Mouse (Mus musculus): ENCODE data around the gene Tnfaip8l1. TPM values are rescaled to one million over a fixed set of nuclear protein-coding genes. Genes with fewer than 3 reads are reported as not detected.
A peak's percentile ranks its signal among the peaks of the same experiment; 100 is the strongest.

Gene Tnfaip8l1
- total RNA-seq, 2 experiments from 2014 or later, result 5.4 to 7.0 TPM

DNA sequence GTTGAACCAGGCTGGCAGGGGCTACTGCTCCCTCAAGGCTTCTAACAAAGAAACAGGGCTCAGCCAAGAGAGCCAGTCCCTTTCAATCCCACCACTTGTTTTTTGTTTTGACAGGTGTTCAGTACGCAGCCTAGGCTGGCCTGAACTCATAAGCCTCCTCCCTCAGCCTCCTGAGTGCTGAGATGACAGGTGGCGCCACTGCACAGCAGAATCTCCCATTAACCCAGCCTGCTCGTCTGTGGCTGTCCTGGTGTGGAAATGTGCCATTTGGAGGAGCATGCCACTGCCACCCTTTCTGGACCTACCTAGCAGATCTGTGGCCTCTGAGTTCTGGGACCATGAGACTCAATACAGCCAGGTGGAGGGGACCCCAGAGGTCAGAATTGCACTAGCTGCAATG is 41.5 kb downstream of the Tnfaip8l1 start:
- no peak for DNase-seq (ENCODE audit: low spot score in 2 of 2)
- Histone ChIP-seq H3K27ac (no peak overlapping the region), H3K4me3 (no peak overlapping the region)
- peak; percentile 50 for TF ChIP-seq CTCF (conservative IDR thresholded peaks at IDR 0.05)

DNA sequence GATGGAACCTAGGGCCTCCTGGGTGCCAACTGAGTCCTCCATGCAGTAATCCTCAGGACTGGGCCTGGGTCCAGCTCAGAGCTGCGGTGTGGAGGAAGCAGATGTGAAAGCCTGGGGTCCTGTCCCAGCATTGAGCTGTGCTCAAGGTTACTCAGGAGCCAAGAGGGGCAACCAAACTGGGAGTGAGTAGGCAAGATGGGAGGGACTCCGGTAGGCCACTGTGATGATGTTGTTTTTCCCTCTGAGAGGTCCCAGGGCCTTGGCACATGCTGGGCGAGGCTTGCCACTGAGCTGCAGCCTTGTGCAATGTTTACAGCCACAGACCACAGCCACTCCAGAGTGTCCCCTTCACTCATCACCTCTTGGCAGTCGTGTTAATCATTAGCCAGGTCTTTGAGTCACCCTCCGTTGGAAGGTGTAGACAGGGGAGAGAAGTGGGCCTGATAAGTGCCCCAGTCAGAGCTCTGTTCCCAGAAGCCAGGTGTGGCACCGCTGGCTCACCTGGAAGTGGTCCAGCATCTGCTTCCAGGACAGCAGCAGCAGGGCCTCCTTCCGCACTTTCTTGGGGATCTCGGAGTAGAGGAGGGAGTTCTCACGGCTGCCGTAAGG is 44.1 kb downstream of the Tnfaip8l1 start:
- Histone ChIP-seq H3K27ac (no peak overlapping the region), H3K4me3 (no peak overlapping the region)
- no peak for DNase-seq (ENCODE audit: low spot score in 2 of 2)
- TF ChIP-seq CTCF (conservative IDR thresholded peaks at IDR 0.05), result no peak

DNA sequence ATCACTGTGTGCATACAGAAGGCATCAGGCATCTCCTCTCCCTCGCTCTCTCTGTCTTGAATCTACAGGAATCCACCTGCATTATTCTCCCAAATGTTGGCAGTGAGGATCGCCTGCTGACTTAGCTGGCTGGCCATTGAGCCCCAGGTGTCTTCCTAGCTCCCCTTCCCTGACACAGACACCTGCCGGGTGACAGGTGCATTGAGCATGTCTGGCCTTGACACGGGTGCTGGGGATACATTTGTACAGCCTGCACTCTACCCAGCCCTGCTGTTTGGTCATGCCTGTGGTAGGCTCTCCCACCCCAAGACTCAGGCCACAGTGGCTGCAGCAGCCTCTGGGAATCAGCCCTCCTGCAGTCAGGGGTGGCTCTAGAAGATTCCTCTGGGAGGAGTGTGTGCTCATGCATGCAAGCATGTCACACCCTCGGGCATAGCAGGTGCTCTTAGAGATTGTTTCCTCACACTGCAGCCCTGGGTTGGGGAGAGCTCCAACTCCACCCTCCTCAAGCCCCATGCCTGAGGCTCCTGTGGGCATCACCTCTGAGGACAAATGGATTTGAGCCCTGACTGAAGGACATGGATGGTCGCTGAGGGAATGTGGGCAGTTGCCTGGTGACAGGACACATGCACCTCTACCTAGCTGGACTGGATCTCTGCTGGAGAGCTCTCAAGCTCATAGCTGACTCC is 44.9 kb downstream of the Tnfaip8l1 start:
- no peak overlapping the region for H3K4me3 ChIP-seq
- TF ChIP-seq CTCF (conservative IDR thresholded peaks at IDR 0.05), result no peak
- no peak overlapping the region for H3K27ac ChIP-seq
- no peak for DNase-seq (ENCODE audit: low spot score in 2 of 2)

DNA sequence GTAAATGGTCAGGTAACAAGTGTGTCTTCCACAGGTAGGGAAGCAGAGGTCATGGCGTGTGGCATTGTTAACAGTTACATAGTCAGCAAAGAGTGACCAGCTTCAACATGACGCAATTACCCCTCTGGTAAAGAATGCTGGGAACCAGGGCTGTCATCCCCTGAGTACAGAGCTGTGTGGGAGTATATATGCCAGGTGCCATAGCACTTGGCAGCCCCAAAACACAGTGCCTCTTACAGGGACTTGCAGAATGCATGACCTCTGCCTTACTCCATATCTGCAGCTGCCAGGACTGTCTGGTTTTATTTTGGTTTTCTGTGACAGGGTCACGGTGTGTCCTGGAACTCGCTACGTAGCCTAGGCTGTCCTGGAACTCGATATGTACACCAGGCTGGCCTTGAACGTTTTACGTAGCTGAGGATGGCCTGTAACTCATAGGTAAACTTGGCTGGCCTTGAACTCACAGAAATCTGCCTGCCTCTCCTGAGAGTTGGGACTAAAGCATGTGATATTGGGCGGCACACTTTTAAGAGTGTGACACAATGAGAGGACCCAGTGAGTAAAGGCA is 45.8 kb downstream of the Tnfaip8l1 start:
- TF ChIP-seq CTCF (conservative IDR thresholded peaks at IDR 0.05), result no peak
- DNase-seq (ENCODE audit: low spot score in 2 of 2), result no peak
- Histone ChIP-seq H3K27ac (no peak overlapping the region), H3K4me3 (no peak overlapping the region)

DNA sequence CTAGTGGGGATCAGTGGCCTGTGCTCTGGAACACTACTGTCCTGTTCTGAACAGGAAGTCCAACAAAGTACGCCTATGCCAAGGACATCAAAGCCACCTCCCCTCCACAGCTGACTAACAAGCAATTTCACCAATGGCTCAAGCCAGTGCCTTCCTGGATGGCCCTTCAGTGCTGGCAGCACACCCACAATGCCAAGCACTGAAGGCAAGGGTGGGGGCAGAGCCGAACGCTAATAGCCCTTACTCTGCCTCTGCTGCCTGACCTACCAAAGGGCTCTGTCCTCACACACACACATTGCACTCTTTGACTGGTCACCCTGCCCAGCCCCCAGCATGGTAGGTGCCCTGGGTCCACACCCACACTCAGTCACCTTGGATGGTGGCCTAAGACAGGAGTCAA is 46.5 kb downstream of the Tnfaip8l1 start:
- TF ChIP-seq CTCF (conservative IDR thresholded peaks at IDR 0.05), result no peak
- no peak for DNase-seq (ENCODE audit: low spot score in 2 of 2)

DNA sequence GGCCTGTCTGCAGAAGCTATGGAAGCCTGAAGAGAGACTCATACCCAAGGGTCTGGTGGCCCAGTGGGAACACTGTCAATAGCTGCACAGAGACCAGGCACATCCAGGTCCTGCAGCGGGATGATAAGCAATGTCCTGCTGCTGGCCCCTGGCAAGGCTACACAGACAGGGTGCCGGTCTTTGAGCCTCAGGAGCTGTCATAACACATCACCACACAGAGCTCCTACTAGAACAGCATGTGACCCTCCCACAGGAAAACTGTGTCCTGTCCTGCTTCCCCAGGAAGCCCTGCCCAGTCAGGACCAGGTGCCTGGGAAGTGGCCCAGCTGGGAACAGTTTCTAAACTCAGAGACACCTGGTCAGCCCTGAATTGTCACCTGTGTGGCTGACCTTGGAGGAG is 48.8 kb downstream of the Tnfaip8l1 start:
- H3K27ac ChIP-seq, result peak overlapping the region; percentile 23; the same call in 1 of the 2 replicates
- no peak for DNase-seq (ENCODE audit: low spot score in 2 of 2)
- TF ChIP-seq CTCF (conservative IDR thresholded peaks at IDR 0.05), result no peak
- no peak overlapping the region for H3K4me3 ChIP-seq

More for the DNA sequence above, 46.5 kb downstream of the Tnfaip8l1 start:
- Histone ChIP-seq H3K27ac (no peak overlapping the region), H3K4me3 (no peak overlapping the region)

DNA sequence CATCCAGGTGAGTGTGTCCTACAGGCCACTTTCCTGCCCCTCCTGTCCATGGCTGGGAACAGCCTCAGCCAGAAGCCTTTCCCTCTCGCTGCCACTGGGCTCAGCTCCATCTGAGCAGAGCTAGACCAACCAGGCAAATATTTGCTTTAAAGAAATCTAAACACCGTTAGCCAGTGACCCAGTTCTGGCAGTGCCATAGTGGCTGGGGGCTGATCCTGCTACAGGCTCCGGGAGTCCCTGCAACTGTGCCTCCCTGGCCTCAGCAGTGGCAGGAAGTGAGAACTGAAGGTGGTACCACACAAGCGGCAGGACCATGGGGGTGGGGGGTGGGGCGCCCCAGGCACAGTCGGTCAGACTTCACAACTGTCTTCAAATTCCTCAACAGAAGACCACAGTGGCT is 50.4 kb downstream of the Tnfaip8l1 start:
- DNase-seq (ENCODE audit: low spot score in 2 of 2), result no peak
- no peak for TF ChIP-seq CTCF (conservative IDR thresholded peaks at IDR 0.05)
- Histone ChIP-seq H3K27ac (no peak overlapping the region), H3K4me3 (no peak overlapping the region)

DNA sequence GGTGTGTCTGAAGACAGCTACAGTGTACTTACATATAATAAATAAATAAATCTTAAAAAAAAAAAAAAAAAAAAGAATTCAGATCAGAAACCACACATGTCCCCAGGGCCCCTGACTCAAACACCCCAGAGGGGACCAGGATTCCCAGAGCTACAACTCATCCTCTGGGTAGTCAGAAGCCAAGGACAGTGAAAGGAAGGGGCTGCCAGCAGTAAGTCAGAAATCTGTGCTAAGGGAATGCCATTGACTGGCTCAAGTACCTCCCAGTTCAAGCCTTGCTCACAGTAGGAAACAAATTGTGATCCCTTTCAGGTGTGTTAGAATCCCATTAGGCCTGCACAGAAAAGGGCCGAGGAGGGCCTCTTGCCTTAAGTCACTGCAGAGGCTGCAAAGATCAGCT is 52.0 kb downstream of the Tnfaip8l1 start:
- TF ChIP-seq CTCF (conservative IDR thresholded peaks at IDR 0.05), result no peak
- Histone ChIP-seq H3K27ac (no peak overlapping the region), H3K4me3 (no peak overlapping the region)
- DNase-seq (ENCODE audit: low spot score in 2 of 2), result no peak

DNA sequence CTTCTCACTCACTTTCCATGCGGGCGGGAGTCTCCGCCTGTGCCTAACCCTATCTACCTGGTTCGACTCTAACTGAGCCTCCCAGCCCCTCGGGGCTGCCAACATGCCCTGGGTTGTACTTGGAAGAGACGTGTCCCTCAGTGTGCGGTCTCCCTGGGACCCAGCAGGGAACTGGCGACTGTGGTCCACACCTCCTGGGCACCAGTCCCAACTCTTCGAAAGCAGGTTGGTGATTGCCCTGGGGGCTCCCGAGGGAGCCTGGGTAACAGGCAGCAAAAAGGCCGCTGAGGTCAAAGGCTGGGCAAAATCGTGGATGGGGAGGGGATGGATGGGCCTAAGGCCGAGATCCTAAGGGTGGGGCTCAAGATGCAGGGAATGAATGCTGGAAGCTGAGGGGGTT is 55.4 kb downstream of the Tnfaip8l1 start:
- Histone ChIP-seq H3K4me3 (peak overlapping the region; percentile 71), H3K27ac (peak overlapping the region; percentile 98)
- DNase-seq (ENCODE audit: low spot score in 2 of 2), result no peak
- no peak for TF ChIP-seq CTCF (conservative IDR thresholded peaks at IDR 0.05)

DNA sequence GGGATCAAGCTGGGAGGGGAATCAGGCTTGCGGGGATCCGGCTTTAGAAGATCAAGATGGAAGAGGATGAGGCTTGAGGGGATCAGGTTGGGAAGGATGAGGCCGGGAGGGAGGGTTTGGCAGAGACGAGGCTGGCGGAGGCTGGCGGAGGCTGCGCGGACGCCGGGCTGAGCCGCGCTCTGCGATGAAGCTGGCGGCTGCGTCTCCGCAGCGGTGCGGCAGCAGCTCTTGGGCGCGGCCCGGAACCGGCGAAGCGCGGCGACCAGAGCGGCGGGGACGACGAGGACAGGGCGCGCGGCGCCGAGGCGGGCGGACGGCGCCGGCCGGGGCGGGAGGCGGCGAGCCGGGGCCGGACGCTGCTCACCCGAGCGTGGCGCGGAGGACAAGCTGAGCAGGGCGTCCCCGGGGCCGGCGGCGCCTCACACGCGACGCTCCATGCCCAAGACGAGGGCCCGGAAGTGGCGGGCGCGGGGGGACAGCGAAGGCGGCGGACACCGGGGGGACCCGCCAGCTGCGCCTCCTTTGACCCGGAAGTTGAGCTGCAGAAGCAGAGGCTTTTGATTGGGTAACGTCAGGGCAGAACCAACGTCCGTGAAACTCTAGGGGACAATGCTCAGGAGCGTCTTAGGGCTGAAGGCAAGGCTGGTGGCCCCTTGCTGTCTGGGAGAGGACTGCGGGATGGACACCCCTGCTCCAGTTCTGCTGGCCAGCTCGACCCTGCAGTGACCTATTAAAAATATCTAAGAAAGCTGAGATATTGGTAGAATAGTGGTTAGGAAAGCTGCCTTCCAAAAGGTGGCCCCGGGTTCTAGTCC is 56.3 kb downstream of the Tnfaip8l1 start, which contains the start of gene Dpp9:
Dpp9 (minus strand) TSS at position 529 of the 815 bp plus-strand sequence.
- Histone ChIP-seq H3K27ac (peak within 1 kb of the TSS; percentile 98), H3K4me3 (peak within 1 kb of the TSS; percentile 71)
- peak; percentile 66 for TF ChIP-seq CTCF (conservative IDR thresholded peaks at IDR 0.05)
- peak; percentile 89 to 93 for DNase-seq (ENCODE audit: low spot score in 2 of 2)

DNA sequence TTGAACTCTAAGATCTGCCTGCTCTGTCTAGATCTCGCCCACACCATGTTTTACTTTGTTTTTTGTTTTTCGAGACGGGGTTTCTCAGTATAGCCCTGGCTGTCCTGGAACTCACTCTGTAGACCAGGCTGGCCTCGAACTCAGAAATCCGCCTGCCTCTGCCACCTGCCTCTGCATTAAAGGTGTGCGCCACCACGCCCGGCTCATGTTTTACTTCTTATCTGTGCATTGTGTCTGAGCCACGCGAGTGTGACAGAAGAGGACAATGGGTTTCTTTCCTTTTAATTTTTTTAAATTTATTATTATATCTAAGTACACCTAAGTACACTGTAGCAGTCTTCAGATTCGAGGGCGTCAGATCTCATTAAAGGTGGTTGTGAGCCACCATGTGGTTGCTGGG is 57.0 kb downstream of the Tnfaip8l1 start:
- no peak for TF ChIP-seq CTCF (conservative IDR thresholded peaks at IDR 0.05)
- peak overlapping the region; percentile 98 for H3K27ac ChIP-seq

DNA sequence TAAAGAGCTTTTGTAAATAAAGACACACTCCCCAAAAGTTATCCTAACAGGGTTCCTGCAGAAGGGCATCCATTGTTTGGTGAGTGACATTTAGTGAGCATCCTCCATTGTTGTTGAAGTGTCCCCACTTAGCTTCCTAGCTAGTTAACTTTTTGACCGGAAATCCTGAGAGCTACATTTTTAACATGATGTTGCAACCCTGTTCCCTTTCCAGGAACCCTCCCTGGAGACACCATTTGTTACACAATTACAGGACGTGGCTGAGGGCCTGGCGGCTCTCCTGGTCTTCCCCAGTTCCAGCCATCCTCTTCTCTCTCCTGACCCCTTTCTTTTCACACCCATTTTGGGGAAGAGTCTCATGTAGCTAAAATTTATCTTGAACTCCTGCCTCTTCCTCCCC is 57.5 kb downstream of the Tnfaip8l1 start:
- no peak for TF ChIP-seq CTCF (conservative IDR thresholded peaks at IDR 0.05)
- DNase-seq (ENCODE audit: low spot score in 2 of 2), result no peak
- Histone ChIP-seq H3K4me3 (no peak overlapping the region), H3K27ac (0 out of 2 replicates have a peak overlapping the region, but pooled peaks have one; percentile 5)

More for the DNA sequence above, 57.0 kb downstream of the Tnfaip8l1 start:
- peak overlapping the region; percentile 71 for H3K4me3 ChIP-seq
- DNase-seq (ENCODE audit: low spot score in 2 of 2), result no peak

Small RNA genes within 50 kb of the gene (microRNA-seq; reads per million reads assigned to microRNA genes)
- gene Gm44397, result 0 reads per million in 2 experiments

Other genes with a start within 250 kb of the Tnfaip8l1 start
- 1 to 10 TPM; 3.5 to 4.0 TPM for gene Zfp119b, start 213.0 kb upstream of the Tnfaip8l1 start, total RNA-seq (2021)
- 1 to 10 TPM; 1.0 to 1.6 TPM for gene Ebi3, start 209.8 kb upstream of the Tnfaip8l1 start, total RNA-seq (2021)
- 10 to 100 TPM; 18.1 to 19.0 TPM for gene Yju2, start 203.4 kb upstream of the Tnfaip8l1 start, total RNA-seq (2021)
- 10 to 100 TPM; 23.7 to 28.4 TPM for gene Shd, start 192.0 kb upstream of the Tnfaip8l1 start, total RNA-seq (2021)
- 10 to 100 TPM; 67.2 to 69.0 TPM for gene Fsd1, start 176.0 kb upstream of the Tnfaip8l1 start, total RNA-seq (2021)
- gene Stap2, start 156.9 kb upstream of the Tnfaip8l1 start, total RNA-seq (2021), result 1 to 10 TPM; 2.2 to 2.8 TPM
- 100 to 1,000 TPM; 101 to 103 TPM for gene Mpnd, start 156.8 kb upstream of the Tnfaip8l1 start, total RNA-seq (2021)
- gene Sh3gl1, start 125.8 kb upstream of the Tnfaip8l1 start, total RNA-seq (2021), result 10 to 100 TPM; 63.0 to 69.7 TPM
- 1 to 10 TPM; 2.7 to 3.3 TPM for gene Chaf1a, start 122.0 kb upstream of the Tnfaip8l1 start, total RNA-seq (2021)
- gene Ubxn6, start 87.4 kb upstream of the Tnfaip8l1 start, total RNA-seq (2021), result 10 to 100 TPM; 82.9 to 89.3 TPM
- 100 to 1,000 TPM; 122 to 135 TPM for gene Hdgfl2, start 82.8 kb upstream of the Tnfaip8l1 start, total RNA-seq (2021)
- 10 to 100 TPM in 1 of 2 experiments, 1 to 10 TPM in 1; 7.5 to 10.1 TPM for gene Plin4, start 52.7 kb upstream of the Tnfaip8l1 start, total RNA-seq (2021)
- gene Plin5, start 44.9 kb upstream of the Tnfaip8l1 start, total RNA-seq (2021), result under 1 TPM; 0.54 to 0.76 TPM
- gene Lrg1, start 40.5 kb upstream of the Tnfaip8l1 start, total RNA-seq (2021), result 1 to 10 TPM in 1 of 2 experiments, under 1 TPM in 1; 0.77 to 1.6 TPM
- 100 to 1,000 TPM; 125 to 133 TPM for gene Sema6b, start 22.1 kb upstream of the Tnfaip8l1 start, total RNA-seq (2021)
- 10 to 100 TPM; 40.6 to 41.1 TPM for gene Mydgf, start 21.4 kb downstream of the Tnfaip8l1 start, total RNA-seq (2021)
- gene Dpp9, start 56.4 kb downstream of the Tnfaip8l1 start, total RNA-seq (2021), result 10 to 100 TPM; 65.3 to 66.1 TPM
- gene Fem1a, start 94.3 kb downstream of the Tnfaip8l1 start, total RNA-seq (2021), result 10 to 100 TPM; 36.4 to 37.1 TPM
- gene Ticam1, start 114.3 kb downstream of the Tnfaip8l1 start, total RNA-seq (2021), result 1 to 10 TPM; 6.1 to 7.1 TPM
- gene Plin3, start 130.4 kb downstream of the Tnfaip8l1 start, total RNA-seq (2021), result 10 to 100 TPM; 16.8 to 17.2 TPM
- not detected for gene Arrdc5, start 137.8 kb downstream of the Tnfaip8l1 start, total RNA-seq (2021)
- 1 to 10 TPM; 1.7 to 2.1 TPM for gene Uhrf1, start 140.8 kb downstream of the Tnfaip8l1 start, total RNA-seq (2021)
- gene Kdm4b, start 163.6 kb downstream of the Tnfaip8l1 start, total RNA-seq (2021), result 10 to 100 TPM; 87.8 to 96.3 TPM

Measured in layer of hippocampus, adult 2 months (tissue).